Mouse (Mus musculus) hindbrain, embryonic 12.5 days (tissue): ENCODE results near the gene Tor4a. TPM values are rescaled to one million over a fixed set of nuclear protein-coding genes. Genes with fewer than 3 reads are reported as not detected.

Experiments used
- ATAC-seq: fragments of 200-750 bp; cut with Nextera tagmentation; 2 replicates; pipeline ENCODE4 v1.8.0; 2017; ENCODE audit warnings: moderate TSS enrichment; ENCODE audit not compliant: low FRiP score
- H3K27ac ChIP-seq: fragments of 300-500 bp; sonication (generic); 2 replicates; pipeline ENCODE4 v1.5.1; 2016; ENCODE audit warnings: mild to moderate bottlenecking
- H3K27me3 ChIP-seq: fragments of 300-500 bp; sonication (generic); 2 replicates; pipeline ENCODE4 v1.6.1; 2016; ENCODE audit warnings: mild to moderate bottlenecking
- H3K36me3 ChIP-seq: fragments of 300-500 bp; sonication (generic); 2 replicates; pipeline ENCODE4 v1.6.1; 2016; ENCODE audit warnings: mild to moderate bottlenecking
- H3K4me1 ChIP-seq: fragments of 300-500 bp; sonication (generic); 2 replicates; pipeline ENCODE4 v1.6.1; 2016
- H3K4me2 ChIP-seq: fragments of 300-500 bp; sonication (generic); replicated peaks from 2 replicates; pipeline ENCODE4 v1.6.1; 2016; ENCODE audit warnings: mild to moderate bottlenecking
- H3K4me3 ChIP-seq: fragments of 300-500 bp; sonication (generic); 2 replicates; pipeline ENCODE4 v1.5.1; 2016; ENCODE audit warnings: mild to moderate bottlenecking
- H3K9ac ChIP-seq: fragments of 300-500 bp; sonication (generic); 2 replicates; pipeline ENCODE4 v1.6.1; 2016; ENCODE audit warnings: mild to moderate bottlenecking, moderate library complexity
- H3K9me3 ChIP-seq: fragments of 300-500 bp; sonication (generic); replicated peaks from 2 replicates; pipeline ENCODE4 v1.6.1; 2016; ENCODE audit warnings: mild to moderate bottlenecking
- WGBS: fragments of 180-500 bp; shearing (Covaris S2); methylation state at CpG from one replicate; pipeline ENCODE4 v1.1.7; 2016; 5-methylcytosine and 5-hydroxymethylcytosine counted together
- polyA plus RNA-seq: library from polyadenylated mRNA; unstranded; fragments of >200 nt; fragmentation: Nextera tagmentation; extraction: Ambion mirVana; gene quantifications from 2 replicates; pipeline ENCODE4 v1.2.1, GENCODE M21; 2016

The Tor4a gene
- polyA plus RNA-seq, 1 experiment from 2014 or later = 2.4 TPM

DNA sequence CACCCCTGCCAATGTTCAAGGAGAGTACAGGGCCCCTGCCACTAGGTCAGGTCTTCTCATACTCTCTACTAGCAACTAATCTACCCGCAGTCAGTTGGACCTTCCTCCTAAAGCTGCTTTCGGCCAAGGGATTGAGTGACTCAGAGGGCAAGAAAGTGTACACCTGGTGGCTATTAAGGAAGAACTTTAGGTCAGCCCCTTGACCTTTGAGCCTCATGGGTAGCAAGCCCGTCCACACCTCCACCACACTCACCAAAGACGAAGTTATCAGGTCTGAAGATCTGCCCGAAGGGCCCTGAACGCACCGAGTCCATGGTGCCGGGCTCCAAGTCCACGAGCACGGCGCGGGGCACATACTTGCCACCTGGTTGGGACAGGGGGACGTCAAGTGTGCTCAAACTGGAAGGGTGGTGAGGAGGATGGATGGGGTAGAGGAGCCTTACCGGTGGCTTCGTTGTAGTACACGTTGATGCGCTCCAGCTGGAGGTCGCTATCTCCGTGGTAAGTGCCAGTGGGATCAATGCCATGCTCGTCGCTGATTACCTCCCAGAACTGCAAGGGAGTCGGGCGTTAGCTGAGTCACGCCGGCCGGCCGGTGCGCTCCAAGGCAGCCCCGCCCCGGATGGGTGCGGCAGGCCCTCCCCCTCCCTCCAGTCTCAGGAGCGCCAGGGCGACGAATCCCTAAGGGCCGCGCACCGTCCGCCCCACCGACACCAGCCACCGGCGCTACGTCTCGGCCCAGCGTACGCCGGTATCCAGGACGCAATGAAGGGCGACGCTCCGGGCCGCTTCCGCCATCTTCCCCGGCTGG is 27.2 kb upstream of the Tor4a start:
- peak overlapping the region; percentile 91 for H3K27ac ChIP-seq
- ATAC-seq = peak; percentile 57
- H3K4me1 ChIP-seq = peaks cover 22% of the 10 kb centered on the region
- H3K9ac ChIP-seq = peak overlapping the region; percentile 84
- peaks cover 5% of the 10 kb centered on the region for H3K36me3 ChIP-seq
- H3K9me3 ChIP-seq = no peaks in the 10 kb centered on the region
- H3K4me2 ChIP-seq = peak overlapping the region; percentile 81
- 2% methylated on average over 45 of the region's 53 CpGs for whole genome bisulfite sequencing
- H3K27me3 ChIP-seq = no peaks in the 10 kb centered on the region
- peak overlapping the region; percentile 72 for H3K4me3 ChIP-seq

DNA sequence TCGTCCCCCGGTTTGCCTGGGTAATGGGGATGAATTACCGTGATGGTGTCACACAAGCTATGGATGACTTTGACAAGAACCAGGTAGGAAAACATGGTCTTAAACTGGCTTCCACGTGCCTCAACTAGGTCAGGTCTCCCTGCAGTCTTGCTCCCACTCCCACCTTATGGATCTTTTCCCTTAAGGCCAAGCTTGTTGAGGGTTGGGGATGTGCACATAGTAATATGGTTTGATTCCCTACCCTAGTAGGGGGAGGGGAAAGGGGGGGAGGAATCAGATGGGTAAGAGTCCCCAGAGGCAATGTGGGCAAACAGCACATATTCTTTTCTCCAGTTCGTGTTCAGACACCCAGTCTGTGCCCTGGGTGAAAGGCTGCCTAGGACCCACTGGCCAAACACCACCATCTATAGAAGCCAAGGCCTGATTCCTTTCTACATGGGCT is 24.7 kb upstream of the Tor4a start:
- H3K4me1 ChIP-seq = peaks cover 16% of the 10 kb centered on the region
- no peak overlapping the region for H3K27ac ChIP-seq
- no peaks in the 10 kb centered on the region for H3K27me3 ChIP-seq
- H3K4me2 ChIP-seq = no peak overlapping the region
- 75% methylated on average over 5 of the region's 5 CpGs for WGBS
- H3K36me3 ChIP-seq = peaks cover 5% of the 10 kb centered on the region
- ATAC-seq = no peak
- no peak overlapping the region for H3K4me3 ChIP-seq
- H3K9me3 ChIP-seq = no peaks in the 10 kb centered on the region
- H3K9ac ChIP-seq = no peak overlapping the region

DNA sequence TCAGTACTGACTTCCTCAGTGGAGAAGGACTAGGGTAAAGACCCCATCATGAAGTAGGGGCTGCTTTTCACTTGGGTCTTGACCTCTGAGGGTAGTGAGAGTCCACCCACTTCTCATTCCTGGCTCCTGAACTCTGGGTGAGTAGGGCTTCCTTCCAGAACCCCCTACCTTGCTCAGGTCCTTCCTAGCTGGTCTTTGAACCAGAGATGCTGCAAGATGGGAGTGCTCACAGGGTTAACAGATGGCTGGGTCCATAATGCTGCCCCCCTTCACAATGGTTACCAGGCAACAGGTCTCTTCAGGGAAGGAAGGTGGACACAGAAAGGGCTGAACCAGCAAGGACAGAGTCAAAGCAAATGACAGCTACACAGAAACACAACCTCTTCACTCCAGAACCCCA is 21.8 kb upstream of the Tor4a start, which contains the start of gene Fam166a:
Gene Fam166a, plus strand, starts transcription at position 301 of the 400 bp plus-strand sequence.
- Histone ChIP-seq H3K4me2 (no peak within 1 kb of the TSS), H3K9me3 (no peaks in the 10 kb centered on the region), H3K4me1 (peaks cover 7% of the 10 kb centered on the region), H3K27ac (no peak within 1 kb of the TSS), H3K9ac (no peak within 1 kb of the TSS), H3K27me3 (peaks cover 7% of the 10 kb centered on the region; the same call in 1 of the 2 replicates), H3K4me3 (no peak within 1 kb of the TSS), H3K36me3 (peaks cover 5% of the 10 kb centered on the region)
- ATAC-seq = no peak

GRCm38 (mm10) chr2:25217666-25218065 is 21.0 kb upstream of the Tor4a start:
- no peak for ATAC-seq
- peaks cover 9% of the 10 kb centered on the region; the same call in 1 of the 2 replicates for H3K27me3 ChIP-seq
- H3K9me3 ChIP-seq = no peaks in the 10 kb centered on the region
- no peak overlapping the region for H3K9ac ChIP-seq
- WGBS = 67% methylated on average over 2 of the region's 2 CpGs
- peaks cover 5% of the 10 kb centered on the region for H3K36me3 ChIP-seq
- no peak overlapping the region for H3K4me2 ChIP-seq
- no peak overlapping the region for H3K27ac ChIP-seq
- peaks cover 3% of the 10 kb centered on the region; the same call in 1 of the 2 replicates for H3K4me1 ChIP-seq
- H3K4me3 ChIP-seq = no peak overlapping the region

GRCm38 (mm10) chr2:25214444-25214843 is 17.8 kb upstream of the Tor4a start, which contains the start of gene Stpg3:
Gene Stpg3 (minus strand): TSS chr2:25214637.
- H3K4me2 ChIP-seq = no peak within 1 kb of the TSS
- no peak within 1 kb of the TSS; the same call in 1 of the 2 replicates for H3K9ac ChIP-seq
- no peaks in the 10 kb centered on the region for H3K9me3 ChIP-seq
- H3K27me3 ChIP-seq = peaks cover 9% of the 10 kb centered on the region; the same call in 1 of the 2 replicates
- H3K4me3 ChIP-seq = no peak within 1 kb of the TSS
- H3K27ac ChIP-seq = no peak within 1 kb of the TSS
- ATAC-seq = no peak
- peaks cover 17% of the 10 kb centered on the region for H3K4me1 ChIP-seq
- no peaks in the 10 kb centered on the region for H3K36me3 ChIP-seq
- 71% methylated on average over 3 of the region's 3 CpGs for WGBS

DNA sequence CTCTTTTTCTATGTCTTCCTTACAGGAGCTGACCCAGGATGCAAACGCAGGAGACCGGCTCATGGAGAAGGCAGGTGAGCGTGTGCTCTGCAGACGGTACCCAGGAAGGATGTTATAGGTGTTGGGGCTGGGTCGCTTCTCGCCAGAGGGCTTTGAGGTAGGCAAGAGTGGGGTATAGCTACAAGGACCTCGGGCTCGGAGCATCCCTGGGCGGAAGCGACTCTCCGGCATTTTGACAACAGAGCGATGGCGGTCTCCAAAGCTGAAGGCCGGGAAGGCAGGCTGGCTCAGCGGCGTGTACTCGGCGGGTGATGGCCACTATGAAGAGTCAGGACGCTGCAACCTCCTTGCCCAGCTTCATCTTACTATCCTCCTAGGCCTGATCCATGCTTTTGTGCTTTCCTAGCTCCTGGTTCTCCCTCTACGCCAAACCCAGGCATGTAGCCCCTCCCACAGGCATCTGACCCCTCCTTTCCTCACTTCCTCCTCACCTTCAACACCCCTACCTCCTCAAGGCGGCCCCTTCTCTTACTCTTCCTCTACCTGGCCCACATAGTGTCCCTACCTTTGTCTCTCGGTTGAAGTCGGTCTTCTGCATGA is 16.7 kb upstream of the Tor4a start:
- H3K27ac ChIP-seq = no peak overlapping the region
- WGBS = 62% methylated on average over 23 of the region's 23 CpGs
- H3K27me3 ChIP-seq = peaks cover 9% of the 10 kb centered on the region; the same call in 1 of the 2 replicates
- ATAC-seq = no peak
- peaks cover 24% of the 10 kb centered on the region for H3K4me1 ChIP-seq
- H3K4me3 ChIP-seq = no peak overlapping the region
- no peak overlapping the region for H3K4me2 ChIP-seq
- no peak overlapping the region; the same call in 1 of the 2 replicates for H3K9ac ChIP-seq
- H3K9me3 ChIP-seq = no peaks in the 10 kb centered on the region
- no peaks in the 10 kb centered on the region for H3K36me3 ChIP-seq

GRCm38 (mm10) chr2:25211121-25211670 is 14.5 kb upstream of the Tor4a start, which contains the start of gene Nelfb:
Gene Nelfb (minus strand): TSS chr2:25211489.
- peak; percentile 95 for ATAC-seq
- under 1% methylated on average over 44 of the region's 44 CpGs for WGBS

GRCm38 (mm10) chr2:25210686-25211085 is 14.0 kb upstream of the Tor4a start:
- Histone ChIP-seq H3K27me3 (peaks cover 9% of the 10 kb centered on the region; the same call in 1 of the 2 replicates), H3K9ac (peak overlapping the region; percentile 84), H3K4me3 (peak overlapping the region; percentile 68), H3K4me1 (peaks cover 24% of the 10 kb centered on the region), H3K4me2 (peak overlapping the region; percentile 95), H3K27ac (peak overlapping the region; percentile 86), H3K36me3 (peaks cover 16% of the 10 kb centered on the region), H3K9me3 (no peaks in the 10 kb centered on the region)
- ATAC-seq = peak; percentile 61
- under 1% methylated on average over 24 of the region's 24 CpGs for WGBS

More at GRCm38 (mm10) chr2:25211121-25211670, 14.5 kb upstream of the Tor4a start, which contains the start of gene Nelfb:
- Histone ChIP-seq H3K4me3 (peak within 1 kb of the TSS; percentile 68), H3K27me3 (peaks cover 9% of the 10 kb centered on the region; the same call in 1 of the 2 replicates), H3K9me3 (no peaks in the 10 kb centered on the region), H3K36me3 (peaks cover 11% of the 10 kb centered on the region), H3K4me1 (peaks cover 24% of the 10 kb centered on the region), H3K27ac (peak within 1 kb of the TSS; percentile 86), H3K9ac (peak within 1 kb of the TSS; percentile 84), H3K4me2 (peak within 1 kb of the TSS; percentile 95)

DNA sequence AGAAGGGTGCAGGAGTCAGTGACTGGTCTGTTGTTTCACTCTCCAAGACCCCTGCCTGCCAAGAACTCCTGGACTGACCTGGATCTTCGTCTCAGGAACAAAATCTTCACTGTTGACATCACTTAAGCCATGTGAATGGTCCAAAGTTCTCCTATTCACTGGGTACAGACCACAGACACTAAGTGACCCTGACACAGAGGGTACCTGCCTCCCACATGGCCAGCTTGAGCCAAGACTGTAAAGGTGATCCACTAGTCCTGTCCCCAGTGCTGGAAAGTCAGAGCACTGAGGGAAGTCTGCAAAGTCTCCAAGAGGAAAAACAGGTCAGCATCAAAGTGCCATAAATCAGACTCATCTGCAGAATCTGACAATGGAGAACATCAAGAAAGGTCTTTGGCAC is 10.9 kb upstream of the Tor4a start:
- H3K4me1 ChIP-seq = peaks cover 24% of the 10 kb centered on the region
- WGBS = 90% methylated on average over 1 of the region's 1 CpGs
- no peak overlapping the region for H3K4me2 ChIP-seq
- no peaks in the 10 kb centered on the region for H3K27me3 ChIP-seq
- H3K27ac ChIP-seq = no peak overlapping the region
- H3K4me3 ChIP-seq = no peak overlapping the region
- no peak overlapping the region for H3K9ac ChIP-seq
- ATAC-seq = no peak
- no peaks in the 10 kb centered on the region for H3K9me3 ChIP-seq
- peaks cover 47% of the 10 kb centered on the region for H3K36me3 ChIP-seq

- Histone ChIP-seq H3K27ac (no peak overlapping the region), H3K4me2 (no peak overlapping the region), H3K9me3 (no peaks in the 10 kb centered on the region), H3K27me3 (no peaks in the 10 kb centered on the region), H3K36me3 (peaks cover 83% of the 10 kb centered on the region), H3K9ac (no peak overlapping the region), H3K4me1 (peaks cover under 1% of the 10 kb centered on the region; the same call in 1 of the 2 replicates), H3K4me3 (no peak overlapping the region)
- 76% methylated on average over 4 of the region's 4 CpGs for WGBS
- no peak for ATAC-seq
Observed at GRCm38 (mm10) chr2:25203631-25204214, 7.0 kb upstream of the Tor4a start.

GRCm38 (mm10) chr2:25200631-25201030 is 3.9 kb upstream of the Tor4a start:
- Histone ChIP-seq H3K36me3 (peaks cover 70% of the 10 kb centered on the region), H3K27ac (no peak overlapping the region), H3K4me3 (no peak overlapping the region), H3K27me3 (peaks cover 21% of the 10 kb centered on the region), H3K9ac (no peak overlapping the region), H3K4me1 (peaks cover 10% of the 10 kb centered on the region; the same call in 1 of the 2 replicates), H3K9me3 (no peaks in the 10 kb centered on the region), H3K4me2 (no peak overlapping the region)
- ATAC-seq = no peak
- WGBS = 95% methylated on average over 2 of the region's 2 CpGs

DNA sequence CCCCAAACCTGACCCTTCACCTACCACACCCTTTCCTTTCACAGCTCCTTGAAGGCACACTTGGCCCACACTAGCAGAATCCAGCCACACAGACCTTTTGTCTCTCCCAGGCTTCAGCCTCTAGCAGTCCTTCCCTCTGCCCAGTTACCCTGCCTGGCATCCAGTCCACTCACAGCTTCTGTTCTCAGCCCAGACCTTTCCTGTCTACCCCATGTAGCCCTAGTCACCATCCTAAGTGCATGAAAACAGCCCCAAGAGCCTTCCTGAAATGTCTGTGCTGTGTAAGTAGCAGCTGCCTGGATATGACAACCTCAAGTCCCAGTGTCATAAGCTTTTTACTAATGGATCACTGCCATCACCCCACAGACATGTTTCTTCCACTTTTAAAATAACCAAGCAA is 1.3 kb upstream of the Tor4a start:
- no peak for ATAC-seq
- Histone ChIP-seq H3K27ac (no peak overlapping the region), H3K9ac (no peak overlapping the region), H3K9me3 (no peaks in the 10 kb centered on the region), H3K4me2 (no peak overlapping the region), H3K36me3 (peaks cover 43% of the 10 kb centered on the region), H3K27me3 (peaks cover 42% of the 10 kb centered on the region), H3K4me1 (peaks cover 24% of the 10 kb centered on the region), H3K4me3 (no peak overlapping the region)
